Comparison of ENCODE assay signal across 8 mouse cellular contexts in the genomic region with DNA sequence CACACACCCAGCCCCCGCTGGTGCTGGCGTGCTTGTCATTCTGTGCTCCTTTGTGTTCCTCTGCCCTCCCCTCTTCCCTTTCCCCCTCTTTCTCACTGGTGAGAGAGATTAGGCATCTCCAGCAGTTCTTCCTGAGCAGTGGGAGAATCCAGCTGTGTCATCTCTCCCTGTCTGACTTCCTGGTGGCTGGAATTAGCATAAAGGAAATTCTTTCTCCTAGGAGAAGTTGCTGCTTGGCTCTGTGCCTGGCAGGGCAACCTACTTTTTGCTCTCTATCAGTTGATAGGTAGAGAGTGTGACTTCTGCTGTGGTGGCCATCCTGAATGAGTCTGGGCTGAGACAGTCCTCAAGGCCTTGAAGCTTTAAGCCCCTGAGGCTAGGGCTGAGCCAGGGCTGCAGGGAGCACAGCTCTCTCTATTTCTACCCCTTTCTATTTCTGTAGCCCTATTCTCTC.
DNase-seq lines count a peak whose midpoint lies in the region; ATAC-seq lines count a peak whose summit lies in the region.

No protein-coding gene starts in this region.

- H3K9me3 ChIP-seq in heart, embryonic 13.5 days, result no peaks in the 10 kb centered on the region
- no peaks in the 10 kb centered on the region for H3K9me3 ChIP-seq in embryonic facial prominence, embryonic 14.5 days (ENCODE audit: control insufficient read depth, low read length)

- DNase-seq in heart, adult 18-20 months, result no peak
- DNase-seq in 3T3-L1 (ENCODE audit: low read depth, low spot score), result peak; percentile 19
- DNase-seq in embryonic facial prominence, embryonic 14.5 days (ENCODE audit: low spot score), result peak; percentile 26
- DNase-seq in lung, postnatal 14 days, result peak; percentile 10
- no peak for DNase-seq in spleen, adult 18-20 months
- DNase-seq in layer of hippocampus, postnatal 25 days (ENCODE audit: extremely low spot score in 1 of 2, low spot score in 1 of 2), result no peak
- DNase-seq in spleen, postnatal 14 days (ENCODE audit: low spot score in 2 of 2), result no peak

- no peaks in the 10 kb centered on the region for H3K36me3 ChIP-seq in heart, embryonic 13.5 days
- H3K36me3 ChIP-seq in embryonic facial prominence, embryonic 14.5 days (ENCODE audit: control insufficient read depth, insufficient read depth, low read length), result no peaks in the 10 kb centered on the region

- H3K4me1 ChIP-seq in heart, embryonic 13.5 days, result peaks cover 11% of the 10 kb centered on the region
- H3K4me1 ChIP-seq in embryonic facial prominence, embryonic 14.5 days (ENCODE audit: control insufficient read depth, insufficient read depth, low read length), result no peaks in the 10 kb centered on the region

- H3K9ac ChIP-seq in heart, embryonic 13.5 days, result no peak overlapping the region
- H3K9ac ChIP-seq in embryonic facial prominence, embryonic 14.5 days (ENCODE audit: low read depth, low read length), result no peak overlapping the region

- H3K4me3 ChIP-seq in heart, embryonic 13.5 days, result no peak overlapping the region
- no peak overlapping the region for H3K4me3 ChIP-seq in embryonic facial prominence, embryonic 14.5 days (ENCODE audit: low read depth, low read length)

- ATAC-seq in heart, embryonic 13.5 days (ENCODE audit: extremely low read depth, insufficient number of reproducible peaks, low FRiP score, low TSS enrichment), result no peak
- ATAC-seq in embryonic facial prominence, embryonic 14.5 days (ENCODE audit: low read depth), result 0 out of 2 replicates have a peak, but pooled peaks have one; percentile 30

- H3K27ac ChIP-seq in heart, embryonic 13.5 days (replicated peaks), result peak overlapping the region; percentile 24; the same call in 1 of the 2 replicates
- H3K27ac ChIP-seq in embryonic facial prominence, embryonic 14.5 days (replicated peaks; ENCODE audit: low read depth, low read length), result no peak overlapping the region

- 20% methylated on average over 2 of the region's 2 CpGs for WGBS in heart, embryonic 13.5 days
- 21% methylated on average over 2 of the region's 2 CpGs for WGBS in embryonic facial prominence, embryonic 14.5 days

- no peaks in the 10 kb centered on the region for H3K27me3 ChIP-seq in heart, embryonic 13.5 days (replicated peaks)
- H3K27me3 ChIP-seq in embryonic facial prominence, embryonic 14.5 days (replicated peaks; ENCODE audit: control insufficient read depth, insufficient read depth, low read length), result no peaks in the 10 kb centered on the region

- H3K4me2 ChIP-seq in heart, embryonic 13.5 days, result no peak overlapping the region
- no peak overlapping the region for H3K4me2 ChIP-seq in embryonic facial prominence, embryonic 14.5 days (ENCODE audit: low read depth, low read length)

Comparison
In these comparisons a context has a peak if more than half of its experiments do, and no peak if none do; other contexts are left out.
1. DNase-seq: peak in 3T3-L1 (single experiment), embryonic facial prominence, embryonic 14.5 days (single experiment) and lung, postnatal 14 days (single experiment); none in heart, adult 18-20 months (0 of 2), spleen, adult 18-20 months (0 of 2), layer of hippocampus, postnatal 25 days (0 of 2) and spleen, postnatal 14 days (0 of 2).